Mouse (Mus musculus): ENCODE data around the gene Tlx2.

DNA sequence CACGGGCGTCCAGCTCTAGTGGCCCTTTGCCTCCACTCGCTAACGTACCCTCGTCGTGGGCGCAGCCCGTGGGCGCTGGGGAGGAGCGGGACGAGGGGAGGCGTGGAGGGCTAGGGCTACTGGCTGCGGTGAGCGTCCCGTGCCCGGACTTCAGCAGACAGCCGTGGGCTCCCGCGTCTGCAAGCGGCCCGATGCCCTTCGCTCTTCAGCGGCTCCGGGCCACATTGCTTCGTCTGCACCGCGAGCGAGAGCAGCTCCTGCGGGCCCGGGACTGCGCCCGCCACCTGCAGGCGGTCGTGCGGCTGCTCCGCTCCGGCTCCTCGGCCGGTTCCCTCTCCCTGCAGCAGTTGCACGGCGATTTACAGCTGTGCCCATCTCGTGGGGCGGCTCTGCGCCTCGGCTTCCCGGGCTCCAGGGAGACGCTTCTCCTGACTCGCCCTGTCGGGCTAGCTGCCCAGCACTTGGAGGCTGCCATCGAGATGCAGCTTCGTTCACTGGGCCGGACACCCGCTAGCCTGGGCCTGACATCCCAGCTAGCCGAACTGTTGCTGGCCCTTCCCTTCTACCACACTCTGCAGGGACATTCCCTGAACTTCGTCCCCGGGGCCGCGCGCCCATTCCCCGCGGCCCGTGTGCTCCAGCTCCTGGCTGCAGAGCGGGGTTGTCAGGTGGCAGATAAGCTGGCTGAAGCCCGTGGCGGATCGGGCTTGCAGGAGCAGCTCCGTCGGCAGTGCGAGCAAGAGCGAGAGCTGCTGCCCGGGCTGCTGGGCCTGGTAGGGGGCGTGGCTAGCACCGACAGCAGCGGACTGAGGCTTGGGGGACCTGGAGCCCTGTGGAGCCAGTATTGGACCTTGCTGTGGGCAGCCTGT is 31.8 kb upstream of the Tlx2 start:
- TF ChIP-seq POLR2A (IDR thresholded peaks at IDR 0.05; ENCODE audit: borderline replicate concordance, low read depth, low read length) (no peak), CTCF (IDR thresholded peaks at IDR 0.05; ENCODE audit: low read depth, low read length) (no peak)

Data from bone marrow macrophage, adult 2 months (primary cell).